Mouse (Mus musculus) hindbrain, postnatal 0 days (tissue): Measurements from ENCODE around the gene Gm26897. TPM values are rescaled to one million over a fixed set of nuclear protein-coding genes. Genes with fewer than 3 reads are reported as not detected.

Experiments
- ATAC-seq: fragments of 200-750 bp; cut with Nextera tagmentation; 2 replicates; pipeline ENCODE4 v1.8.0; 2017; ENCODE audit warnings: mild to moderate bottlenecking, moderate TSS enrichment, moderate library complexity
- DNase-seq: peaks from one replicate; pipeline ENCODE4 v3.0.0-alpha.2; 2015; ENCODE audit warnings: low spot score
- H3K27ac ChIP-seq: fragments of 300-500 bp; sonication (generic); 2 replicates; pipeline ENCODE4 v1.5.1; 2014; ENCODE audit warnings: mild to moderate bottlenecking
- H3K27me3 ChIP-seq: fragments of 300-500 bp; sonication (generic); 2 replicates; pipeline ENCODE4 v1.6.1; 2014; ENCODE audit warnings: low read length, mixed read lengths; ENCODE audit not compliant: insufficient read depth
- H3K36me3 ChIP-seq: fragments of 300-500 bp; sonication (generic); 2 replicates; pipeline ENCODE4 v1.6.1; 2014; ENCODE audit warnings: low read length, mixed read lengths; ENCODE audit not compliant: insufficient read depth
- H3K4me1 ChIP-seq: fragments of 300-500 bp; sonication (generic); 2 replicates; pipeline ENCODE4 v1.6.1; 2014; ENCODE audit warnings: antibody characterized with exemption, low read length, mixed read lengths; ENCODE audit not compliant: insufficient read depth
- H3K4me2 ChIP-seq: fragments of 300-500 bp; sonication (generic); 2 replicates; pipeline ENCODE4 v1.6.1; 2014; ENCODE audit warnings: low read depth, mild to moderate bottlenecking, low read length, moderate library complexity, mixed read lengths
- H3K4me3 ChIP-seq: fragments of 300-500 bp; sonication (generic); 2 replicates; pipeline ENCODE4 v1.5.1; 2014; ENCODE audit warnings: low read length
- H3K9ac ChIP-seq: fragments of 300-500 bp; sonication (generic); replicated peaks from 2 replicates; pipeline ENCODE4 v1.6.1; 2014; ENCODE audit warnings: mild to moderate bottlenecking, low read length, moderate library complexity, mixed read lengths
- H3K9me3 ChIP-seq: fragments of 300-500 bp; sonication (generic); 2 replicates; pipeline ENCODE4 v1.6.1; 2016; ENCODE audit warnings: low read length, mixed read lengths
- CTCF ChIP-seq: IDR thresholded peaks from 2 replicates; pipeline ENCODE4 v1.5.1; 2016; ENCODE audit warnings: antibody characterized with exemption, control low read depth, low read depth
- WGBS: fragments of 180-500 bp; shearing (Covaris S2); extraction: QIAGEN DNeasy Blood & Tissue Kit; methylation state at CpG from one replicate; pipeline ENCODE4 v1.1.7; 2014; 5-methylcytosine and 5-hydroxymethylcytosine counted together
- polyA plus RNA-seq: library from polyadenylated mRNA; unstranded; fragments of >200 nt; fragmentation: Nextera tagmentation; extraction: Ambion mirVana; gene quantifications from 2 replicates; pipeline ENCODE4 v1.2.1, GENCODE M21; 2015
- total RNA-seq: library from RNA; depleted of rRNA; stranded (reverse); fragments of >200 nt; gene quantifications from 2 replicates; pipeline ENCODE4 v1.2.3, GENCODE M21; 2014

Gene Gm26897
- total and polyA plus RNA-seq, 2 experiments from 2014 or later = not detected

DNA sequence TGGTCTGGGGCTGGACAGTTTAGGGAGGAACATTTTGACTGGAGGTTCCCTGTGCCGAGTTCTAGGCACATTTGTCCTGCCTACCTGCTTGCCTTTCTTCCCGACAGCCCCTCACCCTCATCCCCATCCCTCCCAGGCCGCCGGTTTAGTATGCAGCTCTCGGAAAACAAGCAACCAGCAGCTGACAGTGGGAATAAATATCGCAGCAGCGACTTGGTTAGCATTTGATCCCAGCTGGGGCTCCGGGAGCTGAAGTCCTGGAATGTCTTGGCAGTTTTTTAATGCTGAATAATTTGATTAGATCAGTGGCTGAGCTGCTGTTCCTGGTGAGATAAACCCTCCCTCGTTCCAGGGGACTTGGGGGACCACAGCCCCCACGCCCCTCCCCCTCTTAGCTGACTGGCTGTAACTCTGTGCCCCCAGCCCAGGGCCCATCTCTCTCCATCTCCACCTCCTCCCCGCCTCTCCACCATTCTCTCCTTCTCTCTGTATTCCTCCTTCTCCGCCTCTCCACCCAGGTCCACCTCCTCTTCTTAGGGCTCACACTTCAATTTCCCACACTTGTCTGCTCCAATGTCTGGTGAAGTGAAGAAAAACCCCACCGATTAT lies 8.7 kb downstream of the Gm26897 start:
- ATAC-seq (no peak), DNase-seq (peak; percentile 50)
- WGBS = 11% methylated on average over 13 of the region's 13 CpGs
- no peak overlapping the region for H3K4me3 ChIP-seq
- no peak for TF ChIP-seq CTCF
- no peaks in the 10 kb centered on the region for H3K9me3 ChIP-seq
- no peak overlapping the region for H3K4me2 ChIP-seq
- H3K27me3 ChIP-seq = no peaks in the 10 kb centered on the region
- no peak overlapping the region for H3K9ac ChIP-seq
- H3K36me3 ChIP-seq = no peaks in the 10 kb centered on the region
- H3K4me1 ChIP-seq = 0 out of 2 replicates have a peak, but pooled peaks cover 3% of the 10 kb centered on the region
- no peak overlapping the region for H3K27ac ChIP-seq

DNA sequence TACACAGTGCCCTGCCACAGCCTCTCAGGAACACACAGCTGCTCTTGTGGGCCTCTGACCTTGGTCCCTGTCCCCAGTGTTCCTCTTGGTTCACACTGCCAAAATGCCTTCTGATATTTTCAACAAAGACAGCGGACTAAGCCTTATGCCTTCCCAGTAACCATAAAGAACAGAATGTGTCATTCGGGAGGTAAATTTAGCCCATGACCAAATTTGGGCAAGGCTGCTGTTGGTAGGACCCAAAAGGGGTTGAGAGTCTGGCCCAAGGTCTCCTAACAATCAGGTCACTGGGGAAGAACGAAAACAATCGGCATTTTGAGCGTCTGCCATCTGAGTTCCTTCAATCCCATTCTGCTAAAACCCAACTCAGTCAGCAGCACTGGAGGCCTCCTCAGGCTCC lies 15.9 kb downstream of the Gm26897 start:
- Histone ChIP-seq H3K4me1 (no peaks in the 10 kb centered on the region), H3K27ac (no peak overlapping the region), H3K36me3 (no peaks in the 10 kb centered on the region), H3K9me3 (no peaks in the 10 kb centered on the region), H3K4me3 (no peak overlapping the region), H3K4me2 (no peak overlapping the region), H3K27me3 (no peaks in the 10 kb centered on the region), H3K9ac (no peak overlapping the region)
- WGBS = 81% methylated on average over 5 of the region's 5 CpGs
- DNase-seq (no peak), ATAC-seq (no peak)
- TF ChIP-seq CTCF = no peak

DNA sequence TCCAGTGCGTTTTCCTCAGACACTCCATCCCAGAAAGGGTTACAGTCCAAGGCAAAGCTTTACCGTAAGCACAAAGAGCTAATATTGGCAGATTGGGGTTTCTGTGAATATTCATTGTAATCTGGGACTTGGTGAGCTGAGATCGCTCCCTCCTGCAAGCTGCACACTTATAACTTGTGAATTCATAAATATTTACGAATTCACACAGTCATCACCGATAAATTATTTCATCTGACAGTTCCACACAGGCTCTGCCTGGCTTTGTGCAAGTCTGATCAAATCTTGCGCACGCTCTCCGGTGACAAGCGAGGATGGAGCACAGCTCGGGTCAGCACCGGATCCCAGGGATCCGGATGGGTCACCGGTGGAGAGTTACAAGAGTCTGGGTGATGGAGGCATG lies 16.4 kb downstream of the Gm26897 start:
- no peak for ATAC-seq
- no peaks in the 10 kb centered on the region for H3K36me3 ChIP-seq
- H3K4me1 ChIP-seq = 0 out of 2 replicates have a peak, but pooled peaks cover 2% of the 10 kb centered on the region
- DNase-seq = peak; percentile 18
- no peak overlapping the region for H3K27ac ChIP-seq
- WGBS = 67% methylated on average over 13 of the region's 13 CpGs
- TF ChIP-seq CTCF = no peak
- no peak overlapping the region for H3K4me3 ChIP-seq
- H3K27me3 ChIP-seq = no peaks in the 10 kb centered on the region
- H3K9me3 ChIP-seq = no peaks in the 10 kb centered on the region
- no peak overlapping the region for H3K9ac ChIP-seq
- H3K4me2 ChIP-seq = no peak overlapping the region

DNA sequence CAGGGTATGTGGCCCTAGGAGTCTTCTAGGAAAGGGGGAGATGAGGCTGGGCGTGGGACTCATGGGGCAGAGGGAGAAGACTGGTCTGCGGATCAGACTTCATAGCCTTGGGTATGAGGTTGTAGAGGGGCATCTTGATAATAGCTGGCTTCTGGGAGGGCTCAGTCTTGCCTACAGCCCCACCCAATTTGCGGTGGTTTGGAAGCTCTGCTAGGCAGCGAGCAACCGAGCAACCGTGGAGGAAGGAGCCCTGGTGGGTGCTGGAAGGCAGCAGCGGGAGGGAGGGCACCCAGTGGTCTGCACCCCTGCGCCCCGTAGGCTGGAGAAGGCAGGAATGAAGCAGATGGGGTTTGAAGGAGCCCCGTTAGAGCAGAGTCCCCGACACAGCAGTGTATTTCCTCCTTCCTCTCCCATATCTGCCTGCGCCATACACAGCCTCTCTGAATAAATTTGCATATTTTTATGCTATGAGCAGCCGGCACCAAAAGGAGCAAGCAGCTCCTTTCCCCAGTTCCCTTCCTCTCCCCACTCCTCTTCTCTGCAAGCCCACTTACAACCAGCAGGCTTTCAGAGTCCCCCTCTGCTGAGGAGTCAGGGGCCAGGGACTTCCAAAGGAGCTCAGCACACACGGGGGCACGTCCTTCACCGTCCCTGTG lies 20.9 kb downstream of the Gm26897 start:
- H3K4me2 ChIP-seq = peak overlapping the region; percentile 44
- no peaks in the 10 kb centered on the region for H3K9me3 ChIP-seq
- WGBS = 17% methylated on average over 15 of the region's 16 CpGs
- no peak overlapping the region for H3K4me3 ChIP-seq
- H3K4me1 ChIP-seq = 0 out of 2 replicates have a peak, but pooled peaks cover 2% of the 10 kb centered on the region
- ATAC-seq (peak; percentile 38; the same call in 1 of the 2 replicates), DNase-seq (peak; percentile 10)
- H3K27ac ChIP-seq = no peak overlapping the region
- 0 out of 2 replicates have a peak overlapping the region, but pooled peaks have one; percentile 3 for H3K9ac ChIP-seq
- TF ChIP-seq CTCF = peak; percentile 22; the same call in 1 of the 2 replicates
- H3K27me3 ChIP-seq = no peaks in the 10 kb centered on the region
- H3K36me3 ChIP-seq = no peaks in the 10 kb centered on the region

DNA sequence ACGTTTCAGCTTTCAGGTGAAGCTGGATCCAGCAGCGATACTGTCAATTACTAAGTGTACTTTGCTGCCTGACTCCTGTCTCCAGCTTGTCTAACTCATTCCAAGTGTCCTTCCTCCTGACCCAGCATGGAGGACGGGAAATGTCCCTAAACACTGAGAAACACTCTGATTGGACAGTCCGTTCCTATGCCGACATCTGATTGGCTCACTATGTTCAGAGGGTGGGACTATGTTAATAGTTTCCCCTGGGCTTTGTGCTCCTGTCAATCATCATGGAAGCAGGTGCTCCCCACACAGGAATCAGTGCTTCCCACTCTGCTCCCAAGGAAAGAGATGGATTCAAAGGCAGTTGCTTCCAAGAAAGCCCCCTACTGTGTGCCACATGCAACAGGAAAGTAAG lies 21.6 kb downstream of the Gm26897 start:
- WGBS = 10% methylated on average over 5 of the region's 5 CpGs
- Histone ChIP-seq H3K9ac (no peak overlapping the region), H3K4me2 (no peak overlapping the region; the same call in 1 of the 2 replicates), H3K4me1 (0 out of 2 replicates have a peak, but pooled peaks cover 2% of the 10 kb centered on the region), H3K36me3 (no peaks in the 10 kb centered on the region), H3K4me3 (no peak overlapping the region), H3K27ac (no peak overlapping the region), H3K9me3 (no peaks in the 10 kb centered on the region), H3K27me3 (no peaks in the 10 kb centered on the region)
- peak; percentile 53; the same call in 1 of the 2 replicates for ATAC-seq
- DNase-seq = peak; percentile 60
- TF ChIP-seq CTCF = no peak

DNA sequence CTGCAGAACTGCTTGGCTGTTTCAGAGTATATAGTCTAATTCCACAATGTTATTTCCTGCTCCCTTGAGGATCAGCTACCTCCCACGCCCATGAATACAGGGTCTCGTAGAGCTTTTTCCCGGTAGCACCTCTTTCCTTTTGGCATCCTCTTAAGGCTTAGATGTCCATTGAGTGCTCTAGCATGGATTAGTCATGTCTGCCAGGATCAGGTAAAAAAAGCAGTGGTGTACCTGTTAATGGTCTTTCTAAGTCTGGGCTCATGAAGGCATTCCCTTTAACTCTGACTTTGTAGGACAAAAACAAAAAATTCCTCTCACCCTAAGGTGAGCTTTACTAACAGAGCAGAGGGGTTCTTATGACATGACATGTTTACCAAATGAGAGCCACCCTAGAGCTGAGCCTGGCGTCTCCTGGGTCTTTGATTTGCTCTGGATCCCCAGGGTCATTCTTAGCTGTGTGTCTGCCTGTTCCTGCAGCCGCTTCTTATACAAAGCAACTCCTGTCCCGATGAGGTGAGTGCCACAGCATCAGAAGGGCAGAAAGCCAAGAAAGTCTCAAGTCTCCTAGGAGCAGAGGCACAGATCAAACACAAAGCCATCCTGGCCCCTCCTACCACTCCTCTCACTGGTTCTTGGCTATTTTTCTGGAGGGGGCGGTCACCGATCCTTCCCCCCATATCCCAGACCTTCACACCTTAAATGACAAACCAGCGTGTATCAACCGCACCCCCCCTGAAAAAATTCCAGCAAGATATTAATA lies 27.2 kb downstream of the Gm26897 start:
- Histone ChIP-seq H3K36me3 (no peaks in the 10 kb centered on the region), H3K27ac (peak overlapping the region; percentile 76), H3K9ac (peak overlapping the region; percentile 38), H3K9me3 (no peaks in the 10 kb centered on the region), H3K27me3 (no peaks in the 10 kb centered on the region), H3K4me1 (peaks cover 13% of the 10 kb centered on the region), H3K4me2 (peak overlapping the region; percentile 62), H3K4me3 (peak overlapping the region; percentile 32)
- ATAC-seq = peak; percentile 36; the same call in 1 of the 2 replicates
- DNase-seq = peak; percentile 71
- no peak for TF ChIP-seq CTCF
- 19% methylated on average over 10 of the region's 10 CpGs for WGBS
